Mouse (Mus musculus): ENCODE data around the gene Strn3. TPM values are rescaled to one million over a fixed set of nuclear protein-coding genes. Genes with fewer than 3 reads are reported as not detected.
A peak's percentile ranks its signal among the peaks of the same experiment; 100 is the strongest.
"Not testable (repeated sequence)": the region's sequence is repeated elsewhere in the genome, so short reads cannot be mapped to it uniquely, and the experiment has no call there.

The Strn3 gene
- total and polyA plus RNA-seq, 3 experiments: 24.6 to 114 (median 106) TPM

DNA sequence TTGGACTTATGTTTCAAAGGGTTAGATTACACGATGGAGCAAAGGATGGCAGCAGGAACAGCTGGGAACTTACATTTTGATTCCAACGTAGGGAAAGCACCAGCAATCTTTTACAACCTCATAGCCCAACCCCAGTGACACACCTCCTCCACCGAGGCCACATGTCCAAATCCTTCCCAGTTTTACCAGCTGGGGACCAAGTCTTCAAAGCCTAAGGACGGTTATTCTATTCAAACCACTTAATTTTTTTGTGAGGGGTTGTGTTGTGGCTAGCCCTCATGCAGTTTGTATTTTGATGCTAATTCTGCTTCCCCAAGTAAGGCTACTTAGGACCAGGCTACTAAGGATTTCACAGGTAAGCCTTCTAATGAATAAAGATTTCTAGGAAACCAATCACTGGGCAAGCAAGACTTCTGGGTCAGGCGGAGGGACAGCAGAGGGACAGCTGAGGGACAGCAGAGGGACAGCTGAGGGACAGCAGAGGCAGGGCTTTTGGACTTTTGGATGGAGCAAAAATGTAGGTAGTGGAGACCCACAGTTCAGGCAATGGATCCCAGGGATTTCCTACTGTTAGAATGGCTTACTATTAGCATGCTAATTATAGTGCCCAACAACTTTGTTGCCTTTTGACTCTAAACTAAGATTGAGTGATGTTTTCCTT, 20.3 kb downstream of the Strn3 start:
- Histone ChIP-seq H3K27ac (no peak overlapping the region), H3K4me1 (ENCODE audit: control insufficient read depth, insufficient read depth, low read length) (peaks cover 19% of the 10 kb centered on the region), H3K9ac (ENCODE audit: low read depth, low read length) (no peak overlapping the region), H3K36me3 (ENCODE audit: control insufficient read depth, insufficient read depth, low read length) (peaks cover 44% of the 10 kb centered on the region), H3K27me3 (ENCODE audit: control insufficient read depth, insufficient read depth, low read length) (no peaks in the 10 kb centered on the region), H3K79me2 (replicated peaks; ENCODE audit: control insufficient read depth, insufficient read depth, low read length) (peaks cover 6% of the 10 kb centered on the region), H3K4me3 (no peak overlapping the region)
- TF ChIP-seq CTCF (IDR thresholded peaks at IDR 0.05) (no peak), EP300 (IDR thresholded peaks at IDR 0.05; ENCODE audit: insufficient read depth, low read depth, low read length) (no peak), POLR2A (IDR thresholded peaks at IDR 0.05; ENCODE audit: insufficient read depth, low read depth, low read length) (no peak)
- 38% methylated on average over 5 of the region's 5 CpGs for WGBS
- intact Hi-C loops (cut with DNase I): no loop called here
- no peak for DNase-seq

DNA sequence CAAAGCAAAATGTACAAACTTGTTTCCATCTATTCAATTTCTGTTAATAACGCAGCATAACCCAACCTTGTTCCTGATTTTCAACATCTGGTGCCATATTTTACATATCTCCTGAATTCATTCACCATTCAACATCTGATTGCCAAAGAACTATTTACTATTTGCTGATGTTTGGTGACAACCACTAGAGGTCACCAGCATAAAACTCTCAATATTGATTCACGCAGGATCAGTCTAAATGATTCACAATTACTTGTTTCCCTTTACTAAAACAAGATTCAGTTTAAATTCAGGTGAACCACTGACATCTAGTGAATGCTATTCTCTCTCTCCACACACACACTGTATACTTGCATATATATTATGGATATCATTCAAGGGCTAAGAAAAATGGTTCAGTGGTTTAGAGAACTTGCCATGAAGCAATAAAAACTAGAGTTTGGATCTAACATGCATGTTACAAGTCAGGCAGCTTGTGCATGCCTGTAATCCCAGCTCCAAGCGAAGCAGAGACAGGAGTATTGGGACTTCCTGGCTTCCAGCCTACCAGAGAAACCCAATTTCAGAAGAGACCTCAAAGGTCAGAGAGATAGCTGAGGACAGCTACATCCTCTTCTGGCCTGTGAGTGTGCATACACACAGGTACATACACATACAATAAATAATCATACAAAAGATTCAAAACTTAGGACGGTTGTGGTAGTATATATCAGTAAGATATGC, 24.8 kb downstream of the Strn3 start:
- H3K4me1 ChIP-seq (ENCODE audit: control insufficient read depth, insufficient read depth, low read length): peaks cover 12% of the 10 kb centered on the region
- no peak for DNase-seq
- no peak overlapping the region for H3K9ac ChIP-seq (ENCODE audit: low read depth, low read length)
- H3K27me3 ChIP-seq (ENCODE audit: control insufficient read depth, insufficient read depth, low read length): no peaks in the 10 kb centered on the region
- H3K4me3 ChIP-seq: no peak overlapping the region
- H3K79me2 ChIP-seq (replicated peaks; ENCODE audit: control insufficient read depth, insufficient read depth, low read length): peaks cover 7% of the 10 kb centered on the region
- intact Hi-C loops (cut with DNase I): loop anchor here (1.0 kb wide), 1 partner anchor 22 kb away; no protein-coding TSS in a partner anchor
- TF ChIP-seq CTCF (IDR thresholded peaks at IDR 0.05) (peak; percentile 89), EP300 (IDR thresholded peaks at IDR 0.05; ENCODE audit: insufficient read depth, low read depth, low read length) (no peak), POLR2A (IDR thresholded peaks at IDR 0.05; ENCODE audit: insufficient read depth, low read depth, low read length) (no peak)
- peak overlapping the region; percentile 40 for H3K27ac ChIP-seq
- H3K36me3 ChIP-seq (ENCODE audit: control insufficient read depth, insufficient read depth, low read length): peaks cover 16% of the 10 kb centered on the region
- 29% methylated on average over 4 of the region's 4 CpGs for WGBS

DNA sequence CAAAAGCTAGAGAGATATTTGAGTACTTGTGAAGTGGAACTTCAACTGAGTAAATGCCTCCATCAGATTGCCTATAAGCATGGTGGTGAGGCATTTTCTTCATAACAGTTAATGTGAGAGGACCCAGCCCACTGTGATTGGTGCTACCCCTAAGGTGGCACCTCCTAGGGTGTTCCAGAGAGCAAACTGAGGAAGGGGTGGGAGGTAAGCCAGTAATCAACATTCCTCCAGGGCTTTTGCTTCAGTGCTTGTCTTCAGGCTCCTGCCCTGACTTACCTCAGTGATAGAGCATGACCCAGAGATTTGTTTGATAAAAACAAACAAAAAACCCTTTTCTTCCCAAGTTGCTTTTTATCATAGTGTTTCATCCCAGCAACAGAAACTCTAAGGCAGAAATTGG, 27.8 kb downstream of the Strn3 start:
- Histone ChIP-seq H3K27me3 (ENCODE audit: control insufficient read depth, insufficient read depth, low read length) (no peaks in the 10 kb centered on the region), H3K27ac (no peak overlapping the region), H3K4me1 (ENCODE audit: control insufficient read depth, insufficient read depth, low read length) (peaks cover 6% of the 10 kb centered on the region), H3K36me3 (ENCODE audit: control insufficient read depth, insufficient read depth, low read length) (peaks cover 11% of the 10 kb centered on the region), H3K79me2 (replicated peaks; ENCODE audit: control insufficient read depth, insufficient read depth, low read length) (peaks cover 6% of the 10 kb centered on the region), H3K9ac (ENCODE audit: low read depth, low read length) (no peak overlapping the region), H3K4me3 (no peak overlapping the region)
- no peak for DNase-seq
- intact Hi-C loops (cut with DNase I): no loop called here
- TF ChIP-seq EP300 (IDR thresholded peaks at IDR 0.05; ENCODE audit: insufficient read depth, low read depth, low read length) (no peak), POLR2A (IDR thresholded peaks at IDR 0.05; ENCODE audit: insufficient read depth, low read depth, low read length) (no peak), CTCF (IDR thresholded peaks at IDR 0.05) (no peak)

DNA sequence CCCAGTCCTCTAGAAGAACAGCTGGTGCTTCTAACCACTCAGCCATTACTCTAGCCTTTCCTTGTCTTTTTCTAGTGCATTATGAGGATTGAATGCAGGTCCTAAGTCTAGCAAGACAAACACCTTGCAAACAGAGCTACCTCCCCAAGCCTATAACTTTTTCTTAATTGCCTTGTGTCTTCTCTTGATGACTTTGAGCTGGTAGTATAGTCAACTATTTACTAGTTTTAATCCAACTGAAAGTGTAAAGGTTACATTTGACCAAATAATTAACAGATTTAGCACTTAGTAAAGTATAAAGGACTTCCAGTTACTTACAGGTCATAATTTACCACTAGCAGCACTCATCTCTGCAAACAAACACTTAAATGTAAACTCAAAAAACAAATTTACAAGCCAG, 28.7 kb downstream of the Strn3 start:
- H3K27ac ChIP-seq: no peak overlapping the region
- H3K4me1 ChIP-seq (ENCODE audit: control insufficient read depth, insufficient read depth, low read length): peaks cover 6% of the 10 kb centered on the region
- no peak overlapping the region for H3K9ac ChIP-seq (ENCODE audit: low read depth, low read length)
- H3K4me3 ChIP-seq: no peak overlapping the region
- peaks cover 11% of the 10 kb centered on the region for H3K36me3 ChIP-seq (ENCODE audit: control insufficient read depth, insufficient read depth, low read length)
- no peak for TF ChIP-seq CTCF (IDR thresholded peaks at IDR 0.05)
- no peak for TF ChIP-seq POLR2A (IDR thresholded peaks at IDR 0.05; ENCODE audit: insufficient read depth, low read depth, low read length)
- TF ChIP-seq EP300 (IDR thresholded peaks at IDR 0.05; ENCODE audit: insufficient read depth, low read depth, low read length): no peak
- H3K27me3 ChIP-seq (ENCODE audit: control insufficient read depth, insufficient read depth, low read length): no peaks in the 10 kb centered on the region
- peaks cover 6% of the 10 kb centered on the region for H3K79me2 ChIP-seq (replicated peaks; ENCODE audit: control insufficient read depth, insufficient read depth, low read length)
- intact Hi-C loops (cut with DNase I): no loop called here
- DNase-seq: no peak

DNA sequence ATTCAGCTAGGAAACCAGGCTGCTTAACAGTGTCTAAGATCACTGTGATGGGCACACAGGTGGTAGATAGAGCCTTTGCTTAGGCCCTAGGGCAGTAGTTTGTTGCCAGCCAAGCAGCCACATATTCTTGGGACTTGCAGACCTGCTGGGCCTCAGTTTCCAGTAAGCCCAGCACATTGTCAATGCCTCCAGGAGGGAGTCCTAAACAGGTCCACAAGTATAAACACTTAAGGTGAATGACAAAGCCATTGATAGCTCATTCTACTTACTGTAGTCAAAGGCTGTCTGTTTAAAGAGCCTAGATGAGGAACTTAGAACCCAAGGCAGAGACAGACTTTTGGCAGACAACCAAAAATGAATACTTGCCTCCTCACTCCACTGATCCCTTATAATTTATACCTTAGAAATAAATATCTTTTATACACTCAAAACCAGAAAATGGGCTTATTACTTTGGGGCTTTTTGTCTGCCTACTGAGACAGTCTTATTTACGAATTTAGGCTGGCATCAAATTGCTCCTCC, 35.7 kb downstream of the Strn3 start:
- 86% methylated on average over 1 of the region's 1 CpGs for WGBS
- H3K9ac ChIP-seq (ENCODE audit: low read depth, low read length): no peak overlapping the region
- H3K27ac ChIP-seq: no peak overlapping the region
- H3K79me2 ChIP-seq (replicated peaks; ENCODE audit: control insufficient read depth, insufficient read depth, low read length): no peaks in the 10 kb centered on the region; the same call in 1 of the 2 replicates
- DNase-seq: no peak
- TF ChIP-seq CTCF (IDR thresholded peaks at IDR 0.05) (no peak), EP300 (IDR thresholded peaks at IDR 0.05; ENCODE audit: insufficient read depth, low read depth, low read length) (no peak), POLR2A (IDR thresholded peaks at IDR 0.05; ENCODE audit: insufficient read depth, low read depth, low read length) (no peak)
- no peaks in the 10 kb centered on the region for H3K4me1 ChIP-seq (ENCODE audit: control insufficient read depth, insufficient read depth, low read length)
- intact Hi-C loops (cut with DNase I): no loop called here
- peaks cover 4% of the 10 kb centered on the region for H3K36me3 ChIP-seq (ENCODE audit: control insufficient read depth, insufficient read depth, low read length)
- no peak overlapping the region for H3K4me3 ChIP-seq
- no peaks in the 10 kb centered on the region for H3K27me3 ChIP-seq (ENCODE audit: control insufficient read depth, insufficient read depth, low read length)

DNA sequence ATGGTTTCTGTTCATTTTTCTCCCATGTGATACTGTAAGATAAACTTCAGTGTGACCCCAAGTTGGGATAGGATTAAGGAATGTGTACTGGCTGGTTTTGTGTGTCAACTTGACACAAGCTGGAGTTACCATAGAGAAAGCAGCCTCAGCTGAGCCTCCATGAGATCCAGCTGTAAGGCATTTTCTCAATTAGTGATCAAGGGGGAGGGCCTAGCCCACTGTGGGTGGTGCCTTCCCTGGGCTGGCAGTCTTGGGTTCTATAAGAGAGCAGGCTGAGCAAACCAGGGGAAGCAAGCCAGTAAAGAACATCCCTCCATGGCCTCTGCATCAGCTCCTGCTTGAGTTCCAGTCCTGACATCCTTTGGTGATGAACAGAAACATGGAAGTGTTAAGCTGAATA, 42.3 kb downstream of the Strn3 start:
- H3K4me3 ChIP-seq; H3K27ac ChIP-seq; H3K36me3 ChIP-seq (ENCODE audit: control insufficient read depth, insufficient read depth, low read length); H3K27me3 ChIP-seq (ENCODE audit: control insufficient read depth, insufficient read depth, low read length); H3K79me2 ChIP-seq (replicated peaks; ENCODE audit: control insufficient read depth, insufficient read depth, low read length); intact Hi-C loops (cut with DNase I); DNase-seq; H3K9ac ChIP-seq (ENCODE audit: low read depth, low read length); H3K4me1 ChIP-seq (ENCODE audit: control insufficient read depth, insufficient read depth, low read length): not testable (repeated sequence)
